Mouse (Mus musculus) bone marrow, adult 2 months (tissue): Measurements from ENCODE around the gene Gal3st2.

Experiments
- CTCF ChIP-seq: fragments of 200-500 bp; IDR thresholded peaks from 2 replicates; pipeline ENCODE4 v1.5.1; 2011; ENCODE audit warnings: low read length, control low read depth; ENCODE audit not compliant: control insufficient read depth, insufficient read depth
- POLR2A ChIP-seq: fragments of 200-500 bp; IDR thresholded peaks from 2 replicates; pipeline ENCODE4 v1.6.1; 2011; ENCODE audit warnings: low read depth, mild to moderate bottlenecking, control low read depth, low read length, borderline replicate concordance; ENCODE audit not compliant: control insufficient read depth

- TF ChIP-seq CTCF (no peak), POLR2A (no peak)
Observed at GRCm38 (mm10) chr1:93835876-93836531, 25.1 kb upstream of the Gal3st2 start.
